Mouse (Mus musculus) stomach, embryonic 15.5 days (tissue): ENCODE data around the gene Vsir. TPM values are rescaled to one million over a fixed set of nuclear protein-coding genes. Genes with fewer than 3 reads are reported as not detected.

Source experiments
- ATAC-seq: fragments of 200-750 bp; cut with Nextera tagmentation; 2 replicates; pipeline ENCODE4 v1.8.0; 2017; ENCODE audit warnings: low read depth, moderate number of reproducible peaks, moderate TSS enrichment; ENCODE audit not compliant: insufficient read depth, low FRiP score
- H3K27ac ChIP-seq: fragments of 300-500 bp; sonication (generic); 2 replicates; pipeline ENCODE4 v1.5.1; 2015; ENCODE audit warnings: mild to moderate bottlenecking, inconsistent platforms
- H3K27me3 ChIP-seq: fragments of 300-500 bp; sonication (generic); replicated peaks from 2 replicates; pipeline ENCODE4 v1.6.1; 2015; ENCODE audit warnings: inconsistent platforms
- H3K36me3 ChIP-seq: fragments of 300-500 bp; sonication (generic); 2 replicates; pipeline ENCODE4 v1.6.1; 2015; ENCODE audit warnings: inconsistent platforms
- H3K4me1 ChIP-seq: fragments of 300-500 bp; sonication (generic); 2 replicates; pipeline ENCODE4 v1.6.1; 2015; ENCODE audit warnings: inconsistent platforms
- H3K4me2 ChIP-seq: fragments of 300-500 bp; sonication (generic); 2 replicates; pipeline ENCODE4 v1.6.1; 2015; ENCODE audit warnings: mild to moderate bottlenecking, inconsistent platforms
- H3K4me3 ChIP-seq: fragments of 300-500 bp; sonication (generic); replicated peaks from 2 replicates; pipeline ENCODE4 v1.5.1; 2015; ENCODE audit warnings: inconsistent platforms
- H3K9ac ChIP-seq: fragments of 300-500 bp; sonication (generic); 2 replicates; pipeline ENCODE4 v1.6.1; 2015; ENCODE audit warnings: inconsistent platforms
- H3K9me3 ChIP-seq: fragments of 300-500 bp; sonication (generic); 2 replicates; pipeline ENCODE4 v1.6.1; 2016; ENCODE audit warnings: inconsistent platforms
- WGBS: fragments of 180-500 bp; shearing (Covaris S2); methylation state at CpG from one replicate; pipeline ENCODE4 v1.1.7; 2015; 5-methylcytosine and 5-hydroxymethylcytosine counted together
- polyA plus RNA-seq: library from polyadenylated mRNA; unstranded; fragments of >200 nt; fragmentation: Nextera tagmentation; extraction: Ambion mirVana; gene quantifications from 2 replicates; pipeline ENCODE4 v1.2.1, GENCODE M21; 2015

Gene Vsir
- polyA plus RNA-seq, 1 experiment from 2014 or later: 7.0 TPM

- Histone ChIP-seq H3K27me3 (no peaks in the 10 kb centered on the region), H3K9ac (no peak overlapping the region), H3K9me3 (no peaks in the 10 kb centered on the region), H3K4me3 (no peak overlapping the region), H3K4me2 (no peak overlapping the region), H3K36me3 (no peaks in the 10 kb centered on the region), H3K27ac (no peak overlapping the region), H3K4me1 (peaks cover 26% of the 10 kb centered on the region)
- ATAC-seq: no peak
- 75% methylated on average over 3 of the region's 3 CpGs for WGBS
Observed at GRCm38 (mm10) chr10:60344111-60344510, 2.5 kb upstream of the Vsir start.

DNA sequence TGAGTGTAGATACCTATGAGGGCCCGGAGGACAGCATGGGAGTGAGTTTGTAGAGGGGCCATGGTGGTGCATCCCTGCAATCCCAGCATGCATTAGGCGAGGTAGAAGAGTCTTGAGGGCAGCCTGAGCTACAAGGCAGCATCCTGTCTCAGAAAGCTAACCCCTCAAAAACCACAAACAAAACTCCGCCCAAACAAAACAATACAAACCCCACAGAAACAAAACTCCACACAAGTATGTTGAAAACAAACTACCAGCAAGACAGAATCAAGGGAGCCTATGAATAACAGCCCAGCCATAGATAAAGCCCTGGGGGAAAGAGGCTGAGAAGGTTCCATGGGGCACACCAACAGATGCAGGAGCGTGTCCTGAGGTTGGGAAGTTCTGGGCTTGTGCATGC is 595 bp upstream of the Vsir start:
- H3K27me3 ChIP-seq: no peaks in the 10 kb centered on the region
- H3K4me1 ChIP-seq: peaks cover 40% of the 10 kb centered on the region
- 86% methylated on average over 4 of the region's 4 CpGs for WGBS
- no peaks in the 10 kb centered on the region for H3K36me3 ChIP-seq
- no peak overlapping the region for H3K9ac ChIP-seq
- peak overlapping the region; percentile 80 for H3K4me2 ChIP-seq
- no peak for ATAC-seq
- no peaks in the 10 kb centered on the region for H3K9me3 ChIP-seq
- no peak overlapping the region for H3K4me3 ChIP-seq
- H3K27ac ChIP-seq: peak overlapping the region; percentile 74; the same call in 1 of the 2 replicates

DNA sequence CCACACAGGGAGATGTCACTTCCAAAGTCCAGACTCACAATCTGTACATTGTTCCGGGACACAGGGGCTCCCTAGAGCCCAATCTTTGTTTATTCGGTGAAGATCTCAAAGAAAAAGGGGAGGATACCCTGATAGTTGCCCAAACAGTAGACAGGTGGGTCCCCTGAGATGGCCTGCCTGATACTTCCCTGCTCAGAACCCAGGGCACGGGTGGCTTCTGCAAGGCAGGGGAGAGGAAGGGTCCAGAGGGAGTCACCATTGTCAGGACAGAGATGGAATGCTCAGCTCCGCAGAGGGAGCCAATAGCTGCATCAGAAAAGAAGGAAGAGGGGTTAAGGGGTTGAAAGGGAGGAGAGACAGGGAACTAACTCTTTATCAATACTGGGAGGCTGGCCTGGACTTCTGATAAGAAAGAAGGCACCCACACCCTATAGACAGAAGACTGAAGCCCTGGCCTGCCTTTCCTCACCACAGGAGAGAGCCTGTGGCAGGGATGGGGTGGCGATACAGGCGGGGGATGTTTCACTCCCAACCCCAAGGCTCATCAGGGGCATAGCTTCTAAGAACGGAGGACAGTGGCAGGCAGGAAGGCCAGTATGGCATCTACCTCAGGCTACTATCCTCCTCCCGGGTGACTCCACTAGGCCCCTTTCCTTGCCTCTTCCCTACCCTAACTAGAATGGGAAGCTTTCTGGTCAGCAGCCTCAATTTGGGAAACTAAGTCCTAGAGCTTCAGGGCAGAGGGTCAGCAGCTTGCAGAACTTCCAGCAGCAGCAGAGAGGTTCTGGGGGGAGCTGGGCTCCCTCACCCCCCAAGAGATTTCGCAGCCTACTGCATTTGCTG is 1.3 kb downstream of the Vsir start:
- Histone ChIP-seq H3K4me3 (peak overlapping the region; percentile 48), H3K27me3 (no peaks in the 10 kb centered on the region), H3K4me1 (peaks cover 54% of the 10 kb centered on the region), H3K4me2 (peak overlapping the region; percentile 80), H3K9me3 (no peaks in the 10 kb centered on the region), H3K9ac (no peak overlapping the region; the same call in 1 of the 2 replicates), H3K27ac (peak overlapping the region; percentile 41; the same call in 1 of the 2 replicates), H3K36me3 (no peaks in the 10 kb centered on the region)
- ATAC-seq: no peak
- WGBS: 44% methylated on average over 9 of the region's 9 CpGs

GRCm38 (mm10) chr10:60349056-60349455 is 2.4 kb downstream of the Vsir start:
- peak overlapping the region; percentile 94 for H3K27ac ChIP-seq
- H3K4me3 ChIP-seq: no peak overlapping the region
- H3K4me1 ChIP-seq: peaks cover 63% of the 10 kb centered on the region
- H3K9ac ChIP-seq: no peak overlapping the region
- H3K36me3 ChIP-seq: no peaks in the 10 kb centered on the region
- WGBS: 37% methylated on average over 6 of the region's 6 CpGs
- ATAC-seq: no peak
- no peaks in the 10 kb centered on the region for H3K9me3 ChIP-seq
- H3K4me2 ChIP-seq: peak overlapping the region; percentile 80
- no peaks in the 10 kb centered on the region for H3K27me3 ChIP-seq

- WGBS: 82% methylated on average over 5 of the region's 5 CpGs
- Histone ChIP-seq H3K9ac (no peak overlapping the region), H3K4me3 (no peak overlapping the region), H3K27ac (peak overlapping the region; percentile 94), H3K4me2 (peak overlapping the region; percentile 80), H3K4me1 (peaks cover 64% of the 10 kb centered on the region), H3K9me3 (no peaks in the 10 kb centered on the region), H3K27me3 (no peaks in the 10 kb centered on the region), H3K36me3 (no peaks in the 10 kb centered on the region)
- ATAC-seq: no peak
Observed at GRCm38 (mm10) chr10:60349644-60350043, 3.0 kb downstream of the Vsir start.

DNA sequence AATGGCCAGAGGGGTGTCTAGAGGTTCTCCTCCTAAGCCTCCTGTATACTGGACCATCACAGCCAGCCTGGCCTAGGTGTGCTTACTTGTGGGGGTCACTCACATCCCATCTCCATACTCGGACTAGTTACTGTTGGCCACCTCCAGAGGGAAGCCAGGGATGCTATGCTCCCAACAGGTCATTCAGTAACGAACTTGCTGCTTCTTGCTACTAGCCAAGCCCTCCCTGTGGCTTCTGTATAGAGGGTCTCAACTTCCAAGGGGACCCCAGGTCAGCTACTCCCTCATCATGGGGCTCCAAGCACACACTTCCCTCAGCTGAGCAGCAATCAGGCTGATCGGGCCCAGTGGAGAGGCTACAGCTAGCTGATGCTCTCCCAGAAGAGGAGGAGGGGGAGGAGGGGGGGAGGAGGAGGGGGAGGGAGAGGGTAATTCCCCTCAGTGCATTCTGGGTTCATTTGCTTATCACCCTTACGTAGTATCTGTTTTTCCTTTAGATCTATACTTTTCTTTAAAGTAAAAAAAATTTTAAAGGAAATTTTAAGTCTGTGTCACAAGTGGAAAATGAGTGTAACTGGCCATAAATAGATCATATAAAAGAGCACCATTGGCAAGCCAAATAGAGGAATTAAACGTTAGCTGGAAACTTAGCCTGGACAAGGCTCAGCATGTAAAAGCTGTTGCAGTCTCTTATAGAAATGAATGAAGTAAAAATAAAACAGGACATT is 3.6 kb downstream of the Vsir start:
- H3K9me3 ChIP-seq: no peaks in the 10 kb centered on the region
- H3K4me1 ChIP-seq: peaks cover 64% of the 10 kb centered on the region
- H3K36me3 ChIP-seq: no peaks in the 10 kb centered on the region
- H3K4me3 ChIP-seq: peak overlapping the region; percentile 17; the same call in 1 of the 2 replicates
- peak overlapping the region; percentile 94 for H3K27ac ChIP-seq
- H3K27me3 ChIP-seq: no peaks in the 10 kb centered on the region
- WGBS: 45% methylated on average over 5 of the region's 5 CpGs
- no peak for ATAC-seq
- H3K4me2 ChIP-seq: peak overlapping the region; percentile 80
- no peak overlapping the region for H3K9ac ChIP-seq

- H3K4me2 ChIP-seq: peak overlapping the region; percentile 80
- peak overlapping the region; percentile 94 for H3K27ac ChIP-seq
- H3K4me3 ChIP-seq: peak overlapping the region; percentile 17; the same call in 1 of the 2 replicates
- peaks cover 64% of the 10 kb centered on the region for H3K4me1 ChIP-seq
- no peaks in the 10 kb centered on the region for H3K9me3 ChIP-seq
- peak; percentile 38 for ATAC-seq
- H3K36me3 ChIP-seq: no peaks in the 10 kb centered on the region
- WGBS: 13% methylated on average over 3 of the region's 3 CpGs
- no peaks in the 10 kb centered on the region for H3K27me3 ChIP-seq
- H3K9ac ChIP-seq: no peak overlapping the region
Observed at GRCm38 (mm10) chr10:60350805-60351167, 4.1 kb downstream of the Vsir start.

DNA sequence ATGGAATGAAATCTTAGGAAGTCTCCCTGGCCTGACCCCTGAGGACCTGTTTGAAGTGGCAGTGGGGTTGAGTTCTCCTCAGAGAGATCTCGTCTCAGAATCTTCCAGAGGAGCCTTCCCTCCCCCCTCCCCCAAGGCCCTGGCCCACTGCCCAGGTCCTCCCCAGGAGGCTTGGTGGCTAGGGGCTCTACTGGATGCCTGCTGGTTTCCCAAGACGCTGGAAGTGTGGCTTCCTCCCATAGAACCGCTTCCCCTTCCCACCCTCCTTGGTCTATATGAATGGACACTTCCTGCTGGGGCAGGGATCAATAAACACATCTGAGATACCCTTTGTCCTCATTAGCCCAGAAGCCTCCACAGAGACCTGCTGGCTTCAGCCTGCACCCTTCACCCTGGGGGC is 4.6 kb downstream of the Vsir start:
- Histone ChIP-seq H3K27me3 (no peaks in the 10 kb centered on the region), H3K4me3 (no peak overlapping the region), H3K9me3 (no peaks in the 10 kb centered on the region), H3K27ac (peak overlapping the region; percentile 94), H3K9ac (no peak overlapping the region), H3K4me1 (peaks cover 60% of the 10 kb centered on the region), H3K4me2 (peak overlapping the region; percentile 80), H3K36me3 (no peaks in the 10 kb centered on the region)
- no peak for ATAC-seq
- 8% methylated on average over 3 of the region's 3 CpGs for WGBS

DNA sequence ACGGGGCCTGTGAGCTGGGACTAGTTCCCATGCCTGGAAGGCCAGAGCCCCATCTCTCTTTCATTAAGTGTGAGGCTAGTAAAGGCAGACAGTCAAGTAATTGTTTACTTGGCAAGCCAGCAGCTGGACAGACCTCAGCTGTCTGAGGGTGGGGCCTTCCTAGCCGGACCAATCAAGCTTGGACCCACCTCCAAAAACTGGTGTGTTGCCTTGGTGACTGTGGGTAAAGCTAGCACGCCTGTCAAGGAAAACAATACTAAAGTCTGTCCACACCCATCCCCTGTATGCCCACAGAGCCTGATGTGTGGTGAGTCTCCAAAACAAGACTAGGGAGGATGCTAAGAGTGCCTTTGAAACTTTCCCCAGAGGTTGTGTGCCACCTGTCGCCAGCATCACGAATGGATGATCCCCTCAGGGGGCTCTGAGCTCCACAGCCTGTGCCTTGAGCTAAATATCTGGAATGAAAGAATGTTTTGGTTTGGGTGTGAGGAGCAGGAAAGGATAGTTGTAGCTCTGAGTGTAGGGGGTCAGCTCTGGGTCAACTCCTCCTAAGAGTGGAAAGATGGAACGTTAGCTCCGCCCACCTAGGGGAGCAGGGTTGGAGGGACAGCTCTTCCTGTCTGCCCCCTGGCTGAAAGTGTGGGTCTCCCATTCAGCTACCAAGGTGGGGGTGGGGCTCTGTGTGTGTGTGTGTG is 5.3 kb downstream of the Vsir start:
- H3K27me3 ChIP-seq: no peaks in the 10 kb centered on the region
- H3K36me3 ChIP-seq: no peaks in the 10 kb centered on the region
- H3K9me3 ChIP-seq: no peaks in the 10 kb centered on the region
- H3K27ac ChIP-seq: peak overlapping the region; percentile 94
- H3K4me3 ChIP-seq: no peak overlapping the region
- peak overlapping the region; percentile 80 for H3K4me2 ChIP-seq
- 12% methylated on average over 7 of the region's 7 CpGs for WGBS
- peaks cover 54% of the 10 kb centered on the region for H3K4me1 ChIP-seq
- H3K9ac ChIP-seq: no peak overlapping the region
- peak; percentile 31; the same call in 1 of the 2 replicates for ATAC-seq

DNA sequence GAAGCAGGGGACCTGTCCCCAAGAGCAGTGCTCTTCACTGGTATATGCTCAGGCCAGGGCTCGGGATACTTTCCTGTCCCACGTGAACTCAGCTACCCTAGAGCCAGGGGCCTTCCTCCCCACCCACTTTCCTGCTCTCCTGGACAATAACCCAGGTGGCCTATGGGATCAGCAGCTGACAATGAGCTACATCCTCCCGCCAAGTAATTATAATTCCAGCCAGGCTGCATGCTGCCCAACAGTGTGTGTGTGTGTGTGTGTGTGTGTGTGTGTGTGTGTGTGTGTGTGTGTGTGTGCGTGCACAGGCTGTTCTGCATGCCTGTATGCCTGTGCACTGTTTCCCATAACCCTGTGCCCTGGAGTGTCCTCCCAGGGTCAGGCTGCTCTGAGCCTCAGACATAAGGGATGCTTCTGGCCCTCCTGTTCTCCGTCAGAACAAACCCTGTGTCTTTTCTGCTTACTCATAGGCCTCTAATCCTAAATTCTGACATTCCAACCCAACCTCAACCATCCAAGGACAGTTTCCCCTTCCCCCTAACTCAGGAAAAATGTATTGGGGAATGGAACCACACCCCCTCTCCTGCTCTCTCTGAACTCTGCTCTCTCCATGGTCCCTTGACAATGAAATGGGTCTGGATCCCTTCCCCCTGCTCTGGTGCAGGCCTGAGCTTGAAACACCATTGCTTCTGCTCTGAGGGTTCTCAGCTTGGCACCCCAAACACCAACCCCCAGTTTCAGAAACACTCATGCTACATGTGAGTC is 6.8 kb downstream of the Vsir start:
- Histone ChIP-seq H3K36me3 (no peaks in the 10 kb centered on the region), H3K4me1 (peaks cover 45% of the 10 kb centered on the region), H3K4me2 (no peak overlapping the region), H3K27me3 (no peaks in the 10 kb centered on the region), H3K9me3 (no peaks in the 10 kb centered on the region), H3K4me3 (no peak overlapping the region), H3K27ac (peak overlapping the region; percentile 94), H3K9ac (no peak overlapping the region)
- no peak for ATAC-seq
- 46% methylated on average over 5 of the region's 5 CpGs for WGBS

GRCm38 (mm10) chr10:60354003-60354325 is 7.3 kb downstream of the Vsir start:
- Histone ChIP-seq H3K4me1 (peaks cover 40% of the 10 kb centered on the region), H3K4me3 (no peak overlapping the region), H3K9ac (no peak overlapping the region), H3K4me2 (no peak overlapping the region), H3K27me3 (no peaks in the 10 kb centered on the region), H3K9me3 (no peaks in the 10 kb centered on the region), H3K27ac (peak overlapping the region; percentile 28; the same call in 1 of the 2 replicates), H3K36me3 (no peaks in the 10 kb centered on the region)
- ATAC-seq: no peak
- 88% methylated on average over 4 of the region's 4 CpGs for WGBS
